Mouse (Mus musculus) midbrain, embryonic 15.5 days (tissue): ENCODE measurements around the gene Pithd1. TPM values are rescaled to one million over a fixed set of nuclear protein-coding genes. Genes with fewer than 3 reads are reported as not detected.
"Not testable (repeated sequence)": the region's sequence is repeated elsewhere in the genome, so short reads cannot be mapped to it uniquely, and the experiment has no call there.

ENCODE experiments used
- ATAC-seq: fragments of 200-750 bp; cut with Nextera tagmentation; replicated peaks from 2 replicates; pipeline ENCODE4 v1.8.0; 2017; ENCODE audit warnings: moderate TSS enrichment
- H3K27ac ChIP-seq: fragments of 300-500 bp; sonication (generic); 2 replicates; pipeline ENCODE4 v1.5.1; 2015; ENCODE audit warnings: mild to moderate bottlenecking, inconsistent platforms
- H3K27me3 ChIP-seq: fragments of 300-500 bp; sonication (generic); replicated peaks from 2 replicates; pipeline ENCODE4 v1.6.1; 2015; ENCODE audit warnings: inconsistent platforms
- H3K36me3 ChIP-seq: fragments of 300-500 bp; sonication (generic); replicated peaks from 2 replicates; pipeline ENCODE4 v1.6.1; 2015; ENCODE audit warnings: inconsistent platforms
- H3K4me1 ChIP-seq: fragments of 300-500 bp; sonication (generic); 2 replicates; pipeline ENCODE4 v1.6.1; 2015; ENCODE audit warnings: inconsistent platforms
- H3K4me2 ChIP-seq: fragments of 300-500 bp; sonication (generic); 2 replicates; pipeline ENCODE4 v1.6.1; 2015; ENCODE audit warnings: inconsistent platforms, mild to moderate bottlenecking, moderate library complexity
- H3K4me3 ChIP-seq: fragments of 300-500 bp; sonication (generic); 2 replicates; pipeline ENCODE4 v1.5.1; 2015; ENCODE audit warnings: mild to moderate bottlenecking, inconsistent platforms
- H3K9ac ChIP-seq: fragments of 300-500 bp; sonication (generic); 2 replicates; pipeline ENCODE4 v1.6.1; 2015; ENCODE audit warnings: mild to moderate bottlenecking, inconsistent platforms
- H3K9me3 ChIP-seq: fragments of 300-500 bp; sonication (generic); 2 replicates; pipeline ENCODE4 v1.6.1; 2016; ENCODE audit warnings: inconsistent platforms
- WGBS: fragments of 180-500 bp; shearing (Covaris S2); methylation state at CpG from one replicate; pipeline ENCODE4 v1.1.7; 2015; ENCODE audit warnings: mixed read lengths; 5-methylcytosine and 5-hydroxymethylcytosine counted together
- polyA plus RNA-seq: library from polyadenylated mRNA; unstranded; fragments of >200 nt; fragmentation: Nextera tagmentation; extraction: Ambion mirVana; gene quantifications from 2 replicates; pipeline ENCODE4 v1.2.1, GENCODE M21; 2015

Pithd1 gene
- polyA plus RNA-seq, 1 experiment from 2014 or later: 62.8 TPM

DNA sequence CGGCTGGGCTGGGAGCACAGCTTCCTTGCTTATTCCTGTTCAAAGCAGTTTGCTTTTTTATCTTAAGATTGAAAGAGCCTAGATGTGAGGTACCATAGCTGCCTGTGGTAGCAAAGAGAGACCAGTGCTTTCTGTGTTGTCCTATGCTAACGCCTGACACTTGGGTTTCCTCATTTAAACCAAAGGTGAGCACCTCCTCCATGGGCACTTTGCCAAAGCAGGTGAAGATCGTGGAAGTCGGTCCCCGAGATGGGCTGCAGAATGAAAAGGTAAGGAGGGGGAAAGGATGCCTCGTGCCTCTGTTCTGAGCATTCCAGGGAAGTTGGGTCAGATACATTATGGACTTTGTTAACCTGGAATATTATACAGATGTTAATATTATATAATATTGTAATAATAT, 36.7 kb downstream of the Pithd1 start:
- WGBS: 88% methylated on average over 6 of the region's 6 CpGs

DNA sequence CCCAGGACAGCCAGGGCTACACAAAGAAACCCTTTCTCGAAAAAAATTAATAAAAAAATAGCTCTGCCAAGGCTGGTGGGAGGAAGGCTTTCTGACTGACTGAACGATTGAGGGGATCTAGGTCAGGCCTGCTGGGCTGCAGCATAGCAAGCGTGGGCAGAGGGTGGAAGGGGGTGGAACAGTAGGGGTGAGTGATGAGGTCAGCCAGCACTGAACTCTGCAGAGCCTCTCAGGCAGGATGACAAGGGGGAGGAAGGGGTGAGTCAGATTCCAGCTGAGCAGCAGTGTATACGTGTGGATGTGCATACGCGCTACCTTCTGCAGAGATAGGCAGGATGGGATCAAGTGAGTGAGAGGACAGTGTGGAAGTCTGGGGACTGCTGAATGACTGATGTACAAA, 37.2 kb downstream of the Pithd1 start:
- no peak overlapping the region for H3K27ac ChIP-seq
- H3K4me2 ChIP-seq: no peak overlapping the region
- ATAC-seq: no peak
- H3K36me3 ChIP-seq: peaks cover 10% of the 10 kb centered on the region
- no peaks in the 10 kb centered on the region for H3K9me3 ChIP-seq
- H3K27me3 ChIP-seq: no peaks in the 10 kb centered on the region
- peaks cover 22% of the 10 kb centered on the region for H3K4me1 ChIP-seq
- no peak overlapping the region for H3K9ac ChIP-seq
- H3K4me3 ChIP-seq: no peak overlapping the region
- WGBS: 65% methylated on average over 6 of the region's 6 CpGs

More for the DNA sequence above, 36.7 kb downstream of the Pithd1 start:
- no peaks in the 10 kb centered on the region for H3K27me3 ChIP-seq
- no peak overlapping the region for H3K27ac ChIP-seq
- H3K9ac ChIP-seq: no peak overlapping the region
- H3K9me3 ChIP-seq: no peaks in the 10 kb centered on the region
- H3K36me3 ChIP-seq: peaks cover 10% of the 10 kb centered on the region
- ATAC-seq: no peak
- no peak overlapping the region for H3K4me2 ChIP-seq
- H3K4me3 ChIP-seq: no peak overlapping the region
- H3K4me1 ChIP-seq: peaks cover 22% of the 10 kb centered on the region

GRCm38 (mm10) chr4:135949475-135949874, 37.6 kb downstream of the Pithd1 start:
- no peak overlapping the region for H3K27ac ChIP-seq
- H3K4me1 ChIP-seq: peaks cover 22% of the 10 kb centered on the region
- no peak overlapping the region for H3K4me3 ChIP-seq
- peaks cover 10% of the 10 kb centered on the region for H3K36me3 ChIP-seq
- H3K27me3 ChIP-seq: no peaks in the 10 kb centered on the region
- ATAC-seq: no peak
- 85% methylated on average over 10 of the region's 10 CpGs for WGBS
- H3K9me3 ChIP-seq: no peaks in the 10 kb centered on the region
- H3K4me2 ChIP-seq: no peak overlapping the region
- no peak overlapping the region for H3K9ac ChIP-seq

DNA sequence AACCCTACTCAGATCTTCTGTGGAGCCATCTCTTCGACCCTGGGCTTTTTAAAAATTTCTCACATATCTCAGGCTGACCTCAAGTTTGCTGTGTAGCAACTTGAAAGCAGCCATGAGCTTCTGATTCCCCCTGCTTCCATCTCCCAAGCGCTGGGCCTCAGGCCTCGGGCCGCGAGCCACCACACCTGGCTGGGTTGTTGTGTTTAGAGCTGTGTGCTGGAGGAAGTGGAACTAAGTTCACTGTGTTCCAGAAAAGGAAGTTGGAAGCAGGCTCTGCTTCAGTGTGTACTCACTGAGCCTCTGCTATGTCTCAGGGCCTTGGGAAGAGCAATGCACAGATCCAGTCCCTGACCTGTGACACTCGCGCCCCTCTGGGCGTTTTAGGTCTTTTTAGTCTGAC, 38.9 kb downstream of the Pithd1 start:
- 93% methylated on average over 8 of the region's 8 CpGs for WGBS
- peaks cover 22% of the 10 kb centered on the region for H3K4me1 ChIP-seq

DNA sequence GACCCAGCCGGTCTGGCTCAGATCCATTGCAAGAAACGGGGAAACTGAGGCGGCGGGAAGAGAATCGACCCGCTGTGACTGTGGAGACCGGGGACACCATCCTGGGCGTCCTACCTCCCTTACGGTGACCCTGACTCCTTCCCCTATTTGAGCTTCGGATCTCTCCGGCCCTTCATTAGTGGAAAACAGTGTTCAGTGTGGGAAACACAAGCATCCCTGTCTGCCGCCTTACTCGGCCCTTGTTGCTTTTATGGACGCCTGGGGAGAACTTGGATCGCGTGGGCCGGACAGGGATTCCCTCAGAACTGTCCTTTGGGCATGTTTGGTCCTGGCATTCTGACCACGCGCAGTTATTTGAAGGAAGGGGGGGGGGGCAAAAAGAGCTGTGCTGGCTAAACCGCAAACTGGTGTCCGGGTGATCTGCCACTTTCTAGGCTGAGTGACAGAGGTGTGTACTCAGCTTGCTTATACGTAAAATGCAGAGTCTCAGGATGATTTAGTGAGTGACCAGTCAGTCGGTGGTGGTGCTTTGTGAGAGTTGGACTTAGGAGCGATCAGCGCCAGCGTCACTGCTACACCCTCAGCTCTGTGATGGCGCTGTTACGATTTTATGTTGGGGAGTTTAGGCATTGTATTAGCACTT, 40.3 kb downstream of the Pithd1 start:
- WGBS: 3% methylated on average over 28 of the region's 28 CpGs
- Histone ChIP-seq H3K9ac (peak overlapping the region; percentile 75), H3K36me3 (0 out of 2 replicates have a peak, but pooled peaks cover 1% of the 10 kb centered on the region), H3K4me3 (peak overlapping the region; percentile 80), H3K27me3 (no peaks in the 10 kb centered on the region), H3K27ac (peak overlapping the region; percentile 81), H3K4me2 (peak overlapping the region; percentile 82), H3K4me1 (peaks cover 22% of the 10 kb centered on the region), H3K9me3 (no peaks in the 10 kb centered on the region)
- ATAC-seq: peak; percentile 35

More for the DNA sequence above, 38.9 kb downstream of the Pithd1 start:
- H3K36me3 ChIP-seq: peaks cover 10% of the 10 kb centered on the region; the same call in 1 of the 2 replicates
- H3K27ac ChIP-seq: no peak overlapping the region
- ATAC-seq: no peak
- no peaks in the 10 kb centered on the region for H3K9me3 ChIP-seq
- H3K4me2 ChIP-seq: no peak overlapping the region
- H3K4me3 ChIP-seq: no peak overlapping the region
- no peak overlapping the region for H3K9ac ChIP-seq
- H3K27me3 ChIP-seq: no peaks in the 10 kb centered on the region

- peak within 1 kb of the TSS; percentile 81 for H3K27ac ChIP-seq
- peak within 1 kb of the TSS; percentile 80 for H3K4me3 ChIP-seq
- no peaks in the 10 kb centered on the region for H3K36me3 ChIP-seq
- H3K9me3 ChIP-seq: no peaks in the 10 kb centered on the region
- peaks cover 22% of the 10 kb centered on the region for H3K4me1 ChIP-seq
- peak; percentile 93 for ATAC-seq
- H3K4me2 ChIP-seq: peak within 1 kb of the TSS; percentile 82
- peak within 1 kb of the TSS; percentile 75 for H3K9ac ChIP-seq
- WGBS: 0% methylated on average over 23 of the region's 23 CpGs
- H3K27me3 ChIP-seq: no peaks in the 10 kb centered on the region
Measured at GRCm38 (mm10) chr4:135946278-135946658, 40.8 kb downstream of the Pithd1 start, which contains the start of gene Hmgcl. Hmgcl (plus strand) TSS chr4:135946448.

DNA sequence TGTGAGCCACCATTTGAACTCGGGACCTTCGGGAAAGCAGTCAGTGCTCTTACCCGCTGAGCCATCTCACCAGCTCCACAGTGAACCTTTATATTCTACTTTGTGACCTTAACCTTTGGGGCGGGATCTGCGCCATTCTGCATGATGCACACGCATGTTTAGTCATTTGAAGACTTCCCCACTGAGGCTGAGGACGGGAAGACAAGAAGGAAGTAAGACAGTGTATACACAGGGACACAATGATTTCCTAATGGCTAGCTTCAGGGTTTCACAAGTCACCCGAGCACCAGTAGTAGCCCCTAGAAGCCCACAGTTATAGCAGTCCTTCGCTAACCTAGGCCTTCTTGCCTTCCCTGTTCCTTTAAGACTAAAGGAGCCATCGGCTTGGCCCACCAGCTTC, 41.4 kb downstream of the Pithd1 start:
- H3K27me3 ChIP-seq: no peaks in the 10 kb centered on the region
- no peaks in the 10 kb centered on the region for H3K36me3 ChIP-seq
- peak overlapping the region; percentile 81 for H3K27ac ChIP-seq
- peak overlapping the region; percentile 80 for H3K4me3 ChIP-seq
- H3K9me3 ChIP-seq: no peaks in the 10 kb centered on the region
- ATAC-seq: peak; percentile 41
- H3K9ac ChIP-seq: peak overlapping the region; percentile 75; the same call in 1 of the 2 replicates
- peak overlapping the region; percentile 82 for H3K4me2 ChIP-seq
- peaks cover 22% of the 10 kb centered on the region for H3K4me1 ChIP-seq
- 79% methylated on average over 10 of the region's 10 CpGs for WGBS

- no peak overlapping the region for H3K4me3 ChIP-seq
- no peak for ATAC-seq
- H3K4me1 ChIP-seq: peaks cover 19% of the 10 kb centered on the region
- no peak overlapping the region for H3K27ac ChIP-seq
- WGBS: 73% methylated on average over 4 of the region's 4 CpGs
- H3K9ac ChIP-seq: no peak overlapping the region
- no peak overlapping the region for H3K4me2 ChIP-seq
- H3K9me3 ChIP-seq: no peaks in the 10 kb centered on the region
- no peaks in the 10 kb centered on the region for H3K36me3 ChIP-seq
- H3K27me3 ChIP-seq: no peaks in the 10 kb centered on the region
Measured at GRCm38 (mm10) chr4:135943389-135943788, 43.7 kb downstream of the Pithd1 start.

- no peaks in the 10 kb centered on the region for H3K36me3 ChIP-seq
- H3K4me2 ChIP-seq: no peak overlapping the region
- H3K4me3 ChIP-seq: no peak overlapping the region
- 91% methylated on average over 6 of the region's 6 CpGs for WGBS
- H3K9me3 ChIP-seq: no peaks in the 10 kb centered on the region
- H3K27me3 ChIP-seq: no peaks in the 10 kb centered on the region
- no peak overlapping the region for H3K9ac ChIP-seq
- no peak for ATAC-seq
- peaks cover 8% of the 10 kb centered on the region for H3K4me1 ChIP-seq
- H3K27ac ChIP-seq: no peak overlapping the region
Measured at GRCm38 (mm10) chr4:135942193-135942592, 44.9 kb downstream of the Pithd1 start.

GRCm38 (mm10) chr4:135941026-135941425, 46.0 kb downstream of the Pithd1 start:
- not testable (repeated sequence) for ATAC-seq, H3K4me3 ChIP-seq, H3K36me3 ChIP-seq, H3K9me3 ChIP-seq, H3K4me2 ChIP-seq, H3K27me3 ChIP-seq, H3K4me1 ChIP-seq, H3K9ac ChIP-seq, H3K27ac ChIP-seq
- WGBS: 84% methylated on average over 8 of the region's 8 CpGs

DNA sequence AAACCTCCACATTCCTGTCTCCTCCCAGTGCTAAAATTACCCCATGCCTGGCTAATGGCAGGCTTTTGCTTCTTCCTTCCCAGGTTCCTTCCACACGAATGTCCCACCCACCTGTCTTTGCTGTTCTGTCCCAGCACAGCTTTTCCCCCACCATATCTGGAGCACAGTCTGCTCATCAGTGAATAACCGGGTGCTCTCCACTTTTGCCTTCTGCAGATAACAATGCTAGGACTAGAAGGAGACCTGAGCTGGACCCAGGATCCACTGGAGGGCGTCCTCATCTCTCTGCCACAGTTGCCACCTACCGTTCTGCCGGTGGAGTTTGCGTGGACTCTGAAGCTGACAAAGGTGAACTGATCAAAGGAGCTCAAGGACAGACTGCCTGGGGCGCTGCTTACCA, 48.2 kb downstream of the Pithd1 start:
- Histone ChIP-seq H3K27ac (no peak overlapping the region), H3K4me2 (no peak overlapping the region), H3K4me1 (no peaks in the 10 kb centered on the region), H3K4me3 (no peak overlapping the region), H3K27me3 (no peaks in the 10 kb centered on the region), H3K9me3 (no peaks in the 10 kb centered on the region), H3K36me3 (no peaks in the 10 kb centered on the region; the same call in 1 of the 2 replicates), H3K9ac (no peak overlapping the region)
- 87% methylated on average over 7 of the region's 7 CpGs for WGBS
- ATAC-seq: no peak

DNA sequence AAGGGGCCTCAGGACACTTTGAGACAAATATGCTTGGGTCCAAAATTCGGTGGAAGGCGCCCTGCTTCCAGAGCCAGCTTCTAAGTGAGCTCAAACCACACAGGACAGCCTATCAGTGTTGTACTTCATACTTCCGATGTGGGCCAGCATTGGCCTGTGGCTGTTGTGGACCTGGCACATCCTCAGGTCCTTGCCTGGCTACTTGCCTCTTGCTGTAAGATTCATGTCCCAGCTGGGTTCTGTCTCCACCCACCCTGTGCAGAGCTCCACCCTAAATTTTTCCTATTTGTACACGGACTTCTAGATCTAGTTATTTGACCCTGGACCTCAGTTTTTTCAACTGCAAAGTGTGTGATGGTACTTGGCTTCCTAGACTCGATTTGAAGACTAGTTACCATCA, 51.6 kb downstream of the Pithd1 start:
- whole genome bisulfite sequencing: 75% methylated on average over 5 of the region's 5 CpGs
- Histone ChIP-seq H3K4me1 (no peaks in the 10 kb centered on the region), H3K9me3 (no peaks in the 10 kb centered on the region), H3K9ac (no peak overlapping the region), H3K4me3 (no peak overlapping the region), H3K27ac (no peak overlapping the region), H3K27me3 (no peaks in the 10 kb centered on the region), H3K4me2 (no peak overlapping the region), H3K36me3 (peaks cover 5% of the 10 kb centered on the region; the same call in 1 of the 2 replicates)
- no peak for ATAC-seq
